Mouse (Mus musculus) CH12.LX (cell line): Measurements from ENCODE around the gene Rap2b. TPM values are rescaled to one million over a fixed set of nuclear protein-coding genes. Genes with fewer than 3 reads are reported as not detected.

Experiments used
- DNase-seq: peaks from one replicate; pipeline ENCODE4 v3.0.0-alpha.2; 2013; ENCODE audit errors: extremely low read depth
- H3K27ac ChIP-seq: 2 replicates; pipeline ENCODE4 v1.5.1; 2012; ENCODE audit warnings: low read depth, mild to moderate bottlenecking, control low read depth, moderate library complexity; ENCODE audit not compliant: insufficient read depth
- H3K27me3 ChIP-seq: replicated peaks from 2 replicates; pipeline ENCODE3; 2012; ENCODE audit warnings: inconsistent platforms
- H3K36me3 ChIP-seq, 2 experiments: replicated peaks in 1 of 2; 2 replicates each; pipeline versions ENCODE3 to v1.6.1; 2012; ENCODE audit warnings: inconsistent platforms in 1 of 2, low read length in 1 of 2, mild to moderate bottlenecking in 1 of 2, mixed read lengths in 1 of 2, moderate library complexity in 1 of 2; ENCODE audit not compliant: control insufficient read depth in 1 of 2, insufficient read depth in 1 of 2
- H3K4me1 ChIP-seq, 2 experiments: 2 replicates each; pipeline ENCODE4 v1.6.1; 2012; ENCODE audit warnings: inconsistent platforms in 1 of 2, moderate library complexity in 1 of 2; ENCODE audit not compliant: insufficient read depth in 2 of 2, control insufficient read depth in 1 of 2
- H3K4me2 ChIP-seq: 2 replicates; pipeline ENCODE4 v1.6.1; 2012; ENCODE audit warnings: low read depth, mild to moderate bottlenecking, control low read depth; ENCODE audit not compliant: poor library complexity, insufficient read depth, severe bottlenecking
- H3K4me3 ChIP-seq, 3 experiments: fragments of 150-350 bp in 1 of 3; sonication (generic) in 1 of 3; replicated peaks in 1 of 3; 2 replicates each; pipeline versions ENCODE3 to v1.5.1; 2011 to 2012; ENCODE audit warnings: low read depth in 2 of 3, low read length in 2 of 3, mild to moderate bottlenecking in 2 of 3, moderate library complexity in 2 of 3, control low read depth in 1 of 3, improper control_type of control experiment in 1 of 3, inconsistent platforms in 1 of 3, mixed read lengths in 1 of 3; ENCODE audit not compliant: poor library complexity in 1 of 3
- H3K79me2 ChIP-seq: replicated peaks from 2 replicates; pipeline ENCODE4 v1.6.1; 2012; ENCODE audit warnings: mild to moderate bottlenecking, moderate library complexity; ENCODE audit not compliant: control insufficient read depth, poor library complexity, insufficient read depth, severe bottlenecking; ENCODE audit errors: extremely low read depth
- H3K9ac ChIP-seq: 2 replicates; pipeline ENCODE4 v1.6.1; 2012; ENCODE audit warnings: low read depth, mild to moderate bottlenecking, control low read depth, moderate library complexity; ENCODE audit not compliant: insufficient read depth
- H3K9me3 ChIP-seq: replicated peaks from 2 replicates; pipeline ENCODE3; 2012; ENCODE audit warnings: low read length, inconsistent platforms, mixed read lengths
- CTCF ChIP-seq, 2 experiments: IDR thresholded peaks in 1 of 2; conservative IDR thresholded peaks in 1 of 2; 2 replicates each; pipeline ENCODE4 v1.5.1; 2011 to 2012; ENCODE audit warnings: low read depth in 2 of 2, low read length in 2 of 2, improper control_type of control experiment in 1 of 2, inconsistent platforms in 1 of 2, mild to moderate bottlenecking in 1 of 2, moderate library complexity in 1 of 2
- E2F4 ChIP-seq: IDR thresholded peaks from 2 replicates; pipeline ENCODE4 v1.6.1; 2011; ENCODE audit warnings: low read depth, low read length, improper control_type of control experiment; ENCODE audit not compliant: insufficient replicate concordance
- ELF1 ChIP-seq: IDR thresholded peaks from 2 replicates; pipeline ENCODE4 v1.6.1; 2014; ENCODE audit warnings: low read depth, mild to moderate bottlenecking, inconsistent platforms, low read length, improper control_type of control experiment
- HCFC1 ChIP-seq: IDR thresholded peaks from 2 replicates; pipeline ENCODE4 v1.6.1; 2012; ENCODE audit warnings: low read depth, mild to moderate bottlenecking, inconsistent platforms, low read length, improper control_type of control experiment
- IRF4 ChIP-seq: IDR thresholded peaks from 2 replicates; pipeline ENCODE4 v1.6.1; 2014; ENCODE audit warnings: low read depth, mild to moderate bottlenecking, inconsistent platforms, low read length, improper control_type of control experiment
- JUN ChIP-seq: IDR thresholded peaks from 2 replicates; pipeline ENCODE4 v1.6.1; 2011; ENCODE audit warnings: low read depth, mild to moderate bottlenecking, low read length, improper control_type of control experiment, moderate library complexity; ENCODE audit not compliant: insufficient read depth
- JUND ChIP-seq: conservative IDR thresholded peaks from 2 replicates; pipeline ENCODE4 v1.6.1; 2011; ENCODE audit warnings: low read depth, low read length, improper control_type of control experiment
- MAX ChIP-seq: IDR thresholded peaks from 2 replicates; pipeline ENCODE4 v1.6.1; 2011; ENCODE audit warnings: low read length, improper control_type of control experiment
- NELFE ChIP-seq: IDR thresholded peaks from 2 replicates; pipeline ENCODE4 v1.6.1; 2011; ENCODE audit warnings: low read depth, low read length, improper control_type of control experiment
- NRF1 ChIP-seq: IDR thresholded peaks from 2 replicates; pipeline ENCODE4 v1.6.1; 2014; ENCODE audit warnings: low read depth, mild to moderate bottlenecking, inconsistent platforms, low read length, improper control_type of control experiment, moderate library complexity
- PAX5 ChIP-seq: IDR thresholded peaks from 2 replicates; pipeline ENCODE4 v1.6.1; 2012; ENCODE audit warnings: low read length, inconsistent platforms, mixed read lengths
- POLR2A ChIP-seq: IDR thresholded peaks from 2 replicates; pipeline ENCODE4 v1.6.1; 2011; ENCODE audit warnings: low read depth, mild to moderate bottlenecking, improper control_type of control experiment, low read length
- POLR2AphosphoS2 ChIP-seq: IDR thresholded peaks from 2 replicates; pipeline ENCODE4 v1.6.1; 2011; ENCODE audit warnings: low read depth, low read length, improper control_type of control experiment
- SIN3A ChIP-seq: IDR thresholded peaks from 2 replicates; pipeline ENCODE4 v1.6.1; 2012; ENCODE audit warnings: low read length, improper control_type of control experiment, inconsistent platforms
- SMC3 ChIP-seq: IDR thresholded peaks from 2 replicates; pipeline ENCODE4 v1.6.1; 2011; ENCODE audit warnings: low read depth, low read length, improper control_type of control experiment
- TCF12 ChIP-seq: IDR thresholded peaks from 2 replicates; pipeline ENCODE4 v1.6.1; 2014; ENCODE audit warnings: low read depth, mild to moderate bottlenecking, inconsistent platforms, low read length, improper control_type of control experiment
- UBTF ChIP-seq: IDR thresholded peaks from 2 replicates; pipeline ENCODE4 v1.6.1; 2012; ENCODE audit warnings: low read depth, mild to moderate bottlenecking, inconsistent platforms, low read length, improper control_type of control experiment, moderate library complexity
- USF1 ChIP-seq: IDR thresholded peaks from 2 replicates; pipeline ENCODE4 v1.6.1; 2014; ENCODE audit warnings: low read depth, mild to moderate bottlenecking, inconsistent platforms, low read length, improper control_type of control experiment
- USF2 ChIP-seq: conservative IDR thresholded peaks from 2 replicates; pipeline ENCODE4 v1.6.1; 2011; ENCODE audit warnings: low read depth, low read length, improper control_type of control experiment
- ZC3H11A ChIP-seq: IDR thresholded peaks from 2 replicates; pipeline ENCODE4 v1.6.1; 2012; ENCODE audit warnings: low read depth, mild to moderate bottlenecking, inconsistent platforms, low read length, improper control_type of control experiment
- ZKSCAN1 ChIP-seq: IDR thresholded peaks from 2 replicates; pipeline ENCODE4 v1.6.1; 2012; ENCODE audit warnings: low read depth, inconsistent platforms, low read length, improper control_type of control experiment, borderline replicate concordance
- dilution Hi-C: fragments of 300-500 bp; cut with MboI; formaldehyde crosslinking; loops from 2 replicates; pipeline ENCODE4 v1.14.3; 2020; ENCODE audit warnings: low sequenced_read_pairs; ENCODE audit not compliant: extremely low pct_unique_long_range_greater_than_20kb, extremely low pct_ligation_motif_present
- in situ Hi-C: fragments of 300-500 bp; cut with MboI; formaldehyde crosslinking; loops from 3 replicates; pipeline ENCODE4 v1.14.3; 2019; ENCODE audit warnings: low sequenced_read_pairs, low pct_ligation_motif_present, low pct_unique_long_range_greater_than_20kb, mixed read lengths
- polyA plus RNA-seq: library from polyadenylated mRNA; unstranded; fragments of >175 nt; gene quantifications from 2 replicates; pipeline ENCODE4 v1.2.1, GENCODE M21; 2012; ENCODE audit warnings: low read depth; ENCODE audit not compliant: insufficient read length
- total RNA-seq, 2 experiments: library from RNA; depleted of rRNA; stranded (reverse); fragments of 300-350 nt in 1 of 2; fragments of >200 nt in 1 of 2; gene quantifications; 2 replicates each; pipeline ENCODE4 v1.2.3; 2012 to 2014

Gene Rap2b
- total and polyA plus RNA-seq, 3 experiments: not detected

- no peaks in the 10 kb centered on the region for H3K4me1 ChIP-seq
- no peak overlapping the region for H3K4me3 ChIP-seq
- H3K27ac ChIP-seq: no peak overlapping the region
- H3K36me3 ChIP-seq: no peaks in the 10 kb centered on the region
- H3K27me3 ChIP-seq: no peaks in the 10 kb centered on the region
- H3K4me2 ChIP-seq: no peak overlapping the region
- no peaks in the 10 kb centered on the region for H3K79me2 ChIP-seq
- in situ Hi-C loops: no loop called here
- no peak for DNase-seq
- dilution Hi-C loops: no loop called here
- no peak overlapping the region for H3K9ac ChIP-seq
- peaks cover 33% of the 10 kb centered on the region for H3K9me3 ChIP-seq
- no peak for TF ChIP-seq USF1
- no peak for TF ChIP-seq SIN3A
- no peak for TF ChIP-seq E2F4
- TF ChIP-seq MAX: no peak
- no peak for TF ChIP-seq JUN
- no peak for TF ChIP-seq POLR2AphosphoS2
- TF ChIP-seq ELF1: no peak
- TF ChIP-seq NRF1: no peak
- TF ChIP-seq USF2: no peak
- TF ChIP-seq NELFE: no peak
- no peak for TF ChIP-seq JUND
Measured at GRCm38 (mm10) chr3:61358756-61359293, 2.6 kb upstream of the Rap2b start.

GRCm38 (mm10) chr3:61362821-61363160, 1.4 kb downstream of the Rap2b start:
- dilution Hi-C loops: no loop called here
- H3K9ac ChIP-seq: no peak overlapping the region
- no peaks in the 10 kb centered on the region for H3K79me2 ChIP-seq
- H3K27me3 ChIP-seq: no peaks in the 10 kb centered on the region
- H3K27ac ChIP-seq: no peak overlapping the region
- no peaks in the 10 kb centered on the region for H3K4me1 ChIP-seq
- TF ChIP-seq CTCF (conservative IDR thresholded peaks at IDR 0.05 in 1 of 2, IDR thresholded peaks at IDR 0.05 in 1 of 2; ENCODE audit: low read depth in 2 of 2, low read length in 2 of 2) (no peak), HCFC1 (no peak), IRF4 (no peak), ZC3H11A (no peak), NRF1 (no peak), SMC3 (no peak), UBTF (no peak), POLR2A (no peak), ZKSCAN1 (no peak), USF2 (no peak), SIN3A (no peak), TCF12 (no peak), JUN (no peak), PAX5 (no peak)
- no peak overlapping the region for H3K4me3 ChIP-seq
- no peak for DNase-seq
- in situ Hi-C loops: no loop called here
- H3K4me2 ChIP-seq: no peak overlapping the region
- peaks cover 52% of the 10 kb centered on the region for H3K9me3 ChIP-seq
- H3K36me3 ChIP-seq: no peaks in the 10 kb centered on the region
